ENCODE assay signal across 13 mouse cellular contexts in genomic region chr12:88426926-88427325, GRCm38 (mm10).
DNase-seq lines count a peak whose midpoint lies in the region; ATAC-seq lines count a peak whose summit lies in the region.
"Had no signal": no experiment of that assay in that cellular context is flagged by ENCODE, and none has a peak within 500 bp of the region (broad histone marks: within the 10 kb centered on the region; RNA-seq: fewer than 3 reads in every experiment).

No protein-coding gene starts in this region.

- no peak overlapping the region for H3K9ac ChIP-seq in hindbrain, embryonic 11.5 days (ENCODE audit: low read depth, low read length)
- no peak overlapping the region for H3K9ac ChIP-seq in neural tube, embryonic 11.5 days (ENCODE audit: low read length)
- H3K9ac ChIP-seq in hindbrain, embryonic 12.5 days: no peak overlapping the region
- no peak overlapping the region for H3K9ac ChIP-seq in neural tube, embryonic 15.5 days (replicated peaks)
- H3K9ac ChIP-seq: heart, embryonic 13.5 days had no signal

- peak; percentile 56; the same call in 1 of the 2 replicates for ATAC-seq in hindbrain, embryonic 11.5 days (ENCODE audit: low FRiP score)
- peak; percentile 27; the same call in 1 of the 2 replicates for ATAC-seq in neural tube, embryonic 11.5 days (ENCODE audit: insufficient read depth, low FRiP score, low TSS enrichment)
- ATAC-seq in hindbrain, embryonic 12.5 days (ENCODE audit: low FRiP score): peak; percentile 38; the same call in 1 of the 2 replicates
- peak; percentile 21; the same call in 1 of the 2 replicates for ATAC-seq in neural tube, embryonic 15.5 days (ENCODE audit: low FRiP score)
- ATAC-seq: CD4-positive, CD25-positive, alpha-beta regulatory T cell, adult 4 months had no signal

- no peaks in the 10 kb centered on the region for H3K9me3 ChIP-seq in hindbrain, embryonic 11.5 days (ENCODE audit: control insufficient read depth, low read length)
- H3K9me3 ChIP-seq in hindbrain, embryonic 10.5 days: no peaks in the 10 kb centered on the region
- H3K9me3 ChIP-seq in neural tube, embryonic 11.5 days (ENCODE audit: control insufficient read depth, low read length): no peaks in the 10 kb centered on the region
- H3K9me3 ChIP-seq in hindbrain, embryonic 12.5 days (replicated peaks): no peaks in the 10 kb centered on the region; the same call in 1 of the 2 replicates
- H3K9me3 ChIP-seq in neural tube, embryonic 15.5 days (replicated peaks): no peaks in the 10 kb centered on the region
- H3K9me3 ChIP-seq: heart, embryonic 13.5 days had no signal

- no peaks in the 10 kb centered on the region for H3K36me3 ChIP-seq in hindbrain, embryonic 11.5 days (ENCODE audit: control insufficient read depth, insufficient read depth, low read length)
- peaks cover 7% of the 10 kb centered on the region; the same call in 1 of the 2 replicates for H3K36me3 ChIP-seq in hindbrain, embryonic 10.5 days
- H3K36me3 ChIP-seq in neural tube, embryonic 11.5 days (ENCODE audit: control insufficient read depth, insufficient read depth, low read length): no peaks in the 10 kb centered on the region
- 0 out of 2 replicates have a peak, but pooled peaks cover 4% of the 10 kb centered on the region for H3K36me3 ChIP-seq in hindbrain, embryonic 12.5 days
- H3K36me3 ChIP-seq in neural tube, embryonic 15.5 days: 0 out of 2 replicates have a peak, but pooled peaks cover 4% of the 10 kb centered on the region

- no peak for DNase-seq in hindbrain, embryonic 11.5 days (ENCODE audit: low spot score)
- DNase-seq in hindbrain, embryonic 10.5 days (ENCODE audit: low spot score): no peak
- no peak for DNase-seq in neural tube, embryonic 11.5 days (ENCODE audit: low spot score)
- no peak for DNase-seq in neural tube, embryonic 10.5 days (ENCODE audit: extremely low spot score, low spot score)
- no peak for DNase-seq in B cell, adult 2 months
- no peak for DNase-seq in layer of hippocampus, adult 11-12 months (ENCODE audit: low spot score)
- DNase-seq: embryo, embryonic 11 days; kidney, adult 8-10 months had no signal

- H3K4me2 ChIP-seq in hindbrain, embryonic 11.5 days (replicated peaks; ENCODE audit: low read depth, low read length): no peak overlapping the region
- H3K4me2 ChIP-seq in neural tube, embryonic 11.5 days (ENCODE audit: low read depth): no peak overlapping the region
- no peak overlapping the region for H3K4me2 ChIP-seq in hindbrain, embryonic 12.5 days (replicated peaks)
- H3K4me2 ChIP-seq in neural tube, embryonic 15.5 days: no peak overlapping the region
- H3K4me2 ChIP-seq: heart, embryonic 13.5 days had no signal

- no peak overlapping the region for H3K27ac ChIP-seq in hindbrain, embryonic 11.5 days (ENCODE audit: low read depth, low read length)
- no peak overlapping the region for H3K27ac ChIP-seq in hindbrain, embryonic 10.5 days
- no peak overlapping the region for H3K27ac ChIP-seq in neural tube, embryonic 11.5 days (ENCODE audit: low read depth, low read length)
- H3K27ac ChIP-seq in hindbrain, embryonic 12.5 days: no peak overlapping the region
- H3K27ac ChIP-seq in neural tube, embryonic 15.5 days (replicated peaks): no peak overlapping the region
- H3K27ac ChIP-seq: heart, embryonic 13.5 days; macrophage had no signal

- H3K4me3 ChIP-seq in hindbrain, embryonic 11.5 days (ENCODE audit: low read depth, low read length): no peak overlapping the region
- no peak overlapping the region for H3K4me3 ChIP-seq in hindbrain, embryonic 10.5 days
- no peak overlapping the region for H3K4me3 ChIP-seq in neural tube, embryonic 11.5 days (ENCODE audit: low read depth, low read length)
- H3K4me3 ChIP-seq in hindbrain, embryonic 12.5 days: no peak overlapping the region
- H3K4me3 ChIP-seq in neural tube, embryonic 15.5 days (replicated peaks): no peak overlapping the region
- H3K4me3 ChIP-seq: heart, embryonic 13.5 days had no signal

- WGBS in hindbrain, embryonic 11.5 days: 87% methylated on average over 3 of the region's 3 CpGs
- 95% methylated on average over 3 of the region's 3 CpGs for WGBS in hindbrain, embryonic 10.5 days
- WGBS in neural tube, embryonic 11.5 days: 95% methylated on average over 3 of the region's 3 CpGs
- WGBS in hindbrain, embryonic 12.5 days: 88% methylated on average over 3 of the region's 3 CpGs
- WGBS in neural tube, embryonic 15.5 days: 75% methylated on average over 3 of the region's 3 CpGs

- H3K4me1 ChIP-seq in hindbrain, embryonic 11.5 days (replicated peaks; ENCODE audit: control insufficient read depth, insufficient read depth, low read length): no peaks in the 10 kb centered on the region
- peaks cover 17% of the 10 kb centered on the region for H3K4me1 ChIP-seq in hindbrain, embryonic 10.5 days (replicated peaks)
- no peaks in the 10 kb centered on the region for H3K4me1 ChIP-seq in neural tube, embryonic 11.5 days (ENCODE audit: control insufficient read depth, insufficient read depth, low read length)
- peaks cover 7% of the 10 kb centered on the region for H3K4me1 ChIP-seq in hindbrain, embryonic 12.5 days
- H3K4me1 ChIP-seq in neural tube, embryonic 15.5 days: peaks cover 21% of the 10 kb centered on the region

- H3K27me3 ChIP-seq in hindbrain, embryonic 11.5 days (ENCODE audit: control insufficient read depth, insufficient read depth, low read length): no peaks in the 10 kb centered on the region
- H3K27me3 ChIP-seq in hindbrain, embryonic 10.5 days (ENCODE audit: insufficient read depth, poor library complexity, severe bottlenecking): no peaks in the 10 kb centered on the region
- no peaks in the 10 kb centered on the region for H3K27me3 ChIP-seq in neural tube, embryonic 11.5 days (ENCODE audit: control insufficient read depth, insufficient read depth, low read length)
- H3K27me3 ChIP-seq in hindbrain, embryonic 12.5 days: no peaks in the 10 kb centered on the region
- H3K27me3 ChIP-seq in neural tube, embryonic 15.5 days (replicated peaks): no peaks in the 10 kb centered on the region
- H3K27me3 ChIP-seq: heart, embryonic 13.5 days had no signal
